Mouse (Mus musculus) CH12.LX (cell line): ENCODE data around the gene Tpst2.

Experiments used
- CTCF ChIP-seq, 2 experiments: IDR thresholded peaks in 1 of 2; conservative IDR thresholded peaks in 1 of 2; 2 replicates each; pipeline ENCODE4 v1.5.1; 2011 to 2012; ENCODE audit warnings: low read depth in 2 of 2, low read length in 2 of 2, improper control_type of control experiment in 1 of 2, inconsistent platforms in 1 of 2, mild to moderate bottlenecking in 1 of 2, moderate library complexity in 1 of 2
- GABPA ChIP-seq: IDR thresholded peaks from 2 replicates; pipeline ENCODE4 v1.6.1; 2012; ENCODE audit warnings: low read depth, low read length, improper control_type of control experiment, inconsistent platforms; ENCODE audit not compliant: insufficient replicate concordance
- POLR2A ChIP-seq: IDR thresholded peaks from 2 replicates; pipeline ENCODE4 v1.6.1; 2011; ENCODE audit warnings: low read depth, mild to moderate bottlenecking, improper control_type of control experiment, low read length
- TBP ChIP-seq: conservative IDR thresholded peaks from 2 replicates; pipeline ENCODE4 v1.6.1; 2011; ENCODE audit warnings: low read depth, low read length, improper control_type of control experiment
- USF1 ChIP-seq: IDR thresholded peaks from 2 replicates; pipeline ENCODE4 v1.6.1; 2014; ENCODE audit warnings: low read depth, mild to moderate bottlenecking, inconsistent platforms, low read length, improper control_type of control experiment
- USF2 ChIP-seq: conservative IDR thresholded peaks from 2 replicates; pipeline ENCODE4 v1.6.1; 2011; ENCODE audit warnings: low read depth, low read length, improper control_type of control experiment
- ZNF384 ChIP-seq: IDR thresholded peaks from 2 replicates; pipeline ENCODE4 v1.6.1; 2012; ENCODE audit warnings: low read depth, low read length, improper control_type of control experiment, inconsistent platforms

DNA sequence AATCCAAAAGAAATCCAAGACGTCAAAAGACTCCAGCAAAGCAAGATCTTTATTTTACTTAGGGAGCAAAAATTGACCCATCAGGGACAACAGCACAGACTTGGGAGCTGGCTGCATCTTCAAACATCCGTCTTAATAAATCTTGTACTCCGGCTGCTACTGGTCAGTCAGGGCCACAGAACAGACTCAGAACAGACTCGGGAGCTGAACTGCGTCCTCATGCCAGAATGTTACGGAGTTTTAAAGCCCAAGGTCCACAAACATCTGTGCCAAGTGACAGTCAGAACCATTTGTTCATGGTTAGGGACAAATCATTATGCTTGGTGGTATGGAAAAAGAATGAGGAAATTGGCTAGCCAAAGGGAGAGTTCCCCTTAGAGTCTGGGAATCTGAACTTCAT is 46.8 kb downstream of the Tpst2 start:
- TF ChIP-seq USF2 (no peak), CTCF (conservative IDR thresholded peaks at IDR 0.05 in 1 of 2, IDR thresholded peaks at IDR 0.05 in 1 of 2; ENCODE audit: low read depth in 2 of 2, low read length in 2 of 2) (no peak), USF1 (no peak), TBP (no peak), POLR2A (no peak), GABPA (no peak), ZNF384 (no peak)
